Mouse (Mus musculus) forebrain, embryonic 13.5 days (tissue): ENCODE results near the gene Lonp2. TPM values are rescaled to one million over a fixed set of nuclear protein-coding genes. Genes with fewer than 3 reads are reported as not detected.

ENCODE experiments used
- ATAC-seq: fragments of 200-750 bp; cut with Nextera tagmentation; 2 replicates; pipeline ENCODE4 v1.8.0; 2017
- H3K27ac ChIP-seq: fragments of 300-500 bp; sonication (generic); 2 replicates; pipeline ENCODE4 v1.5.1; 2015; ENCODE audit warnings: inconsistent platforms, mild to moderate bottlenecking, moderate library complexity
- H3K27me3 ChIP-seq: fragments of 300-500 bp; sonication (generic); 2 replicates; pipeline ENCODE4 v1.6.1; 2015; ENCODE audit warnings: mild to moderate bottlenecking, inconsistent platforms
- H3K36me3 ChIP-seq: fragments of 300-500 bp; sonication (generic); 2 replicates; pipeline ENCODE4 v1.6.1; 2015; ENCODE audit warnings: mild to moderate bottlenecking, inconsistent platforms; ENCODE audit not compliant: poor library complexity, severe bottlenecking
- H3K4me1 ChIP-seq: fragments of 300-500 bp; sonication (generic); 2 replicates; pipeline ENCODE4 v1.6.1; 2015; ENCODE audit warnings: inconsistent platforms
- H3K4me2 ChIP-seq: fragments of 300-500 bp; sonication (generic); 2 replicates; pipeline ENCODE4 v1.6.1; 2015; ENCODE audit warnings: inconsistent platforms, mild to moderate bottlenecking, moderate library complexity
- H3K4me3 ChIP-seq: fragments of 300-500 bp; sonication (generic); 2 replicates; pipeline ENCODE4 v1.5.1; 2015; ENCODE audit warnings: mild to moderate bottlenecking, inconsistent platforms
- H3K9ac ChIP-seq: fragments of 300-500 bp; sonication (generic); 2 replicates; pipeline ENCODE4 v1.6.1; 2015; ENCODE audit warnings: mild to moderate bottlenecking, inconsistent platforms
- H3K9me3 ChIP-seq: fragments of 300-500 bp; sonication (generic); replicated peaks from 2 replicates; pipeline ENCODE4 v1.6.1; 2016; ENCODE audit warnings: inconsistent platforms
- WGBS: fragments of 180-500 bp; shearing (Covaris S2); methylation state at CpG from one replicate; pipeline ENCODE4 v1.1.7; 2015; 5-methylcytosine and 5-hydroxymethylcytosine counted together
- polyA plus RNA-seq: library from polyadenylated mRNA; unstranded; fragments of >200 nt; fragmentation: Nextera tagmentation; extraction: Ambion mirVana; gene quantifications from 2 replicates; pipeline ENCODE4 v1.2.1, GENCODE M21; 2015

The Lonp2 gene
- polyA plus RNA-seq, 1 experiment from 2014 or later: 74.2 TPM

GRCm38 (mm10) chr8:86630212-86630611 is 6.4 kb downstream of the Lonp2 start:
- WGBS: 89% methylated on average over 5 of the region's 5 CpGs
- Histone ChIP-seq H3K36me3 (peaks cover 17% of the 10 kb centered on the region), H3K27ac (no peak overlapping the region), H3K4me1 (peaks cover 13% of the 10 kb centered on the region), H3K27me3 (no peaks in the 10 kb centered on the region), H3K4me2 (no peak overlapping the region), H3K9ac (no peak overlapping the region), H3K4me3 (no peak overlapping the region), H3K9me3 (no peaks in the 10 kb centered on the region)
- ATAC-seq: no peak

- Histone ChIP-seq H3K27me3 (no peaks in the 10 kb centered on the region), H3K9me3 (no peaks in the 10 kb centered on the region), H3K4me1 (0 out of 2 replicates have a peak, but pooled peaks cover 4% of the 10 kb centered on the region), H3K4me2 (no peak overlapping the region), H3K4me3 (no peak overlapping the region), H3K9ac (no peak overlapping the region), H3K36me3 (peaks cover 27% of the 10 kb centered on the region), H3K27ac (no peak overlapping the region)
- no peak for ATAC-seq
- 92% methylated on average over 4 of the region's 4 CpGs for WGBS
Measured at GRCm38 (mm10) chr8:86631395-86631794, 7.6 kb downstream of the Lonp2 start.

- 86% methylated on average over 4 of the region's 4 CpGs for WGBS
- no peaks in the 10 kb centered on the region for H3K4me1 ChIP-seq
- no peak for ATAC-seq
Measured at GRCm38 (mm10) chr8:86637826-86638225, 14.0 kb downstream of the Lonp2 start.

GRCm38 (mm10) chr8:86638981-86639380 is 15.1 kb downstream of the Lonp2 start:
- H3K9ac ChIP-seq: no peak overlapping the region
- 0 out of 2 replicates have a peak, but pooled peaks cover 2% of the 10 kb centered on the region for H3K4me1 ChIP-seq
- ATAC-seq: no peak
- H3K4me3 ChIP-seq: no peak overlapping the region
- H3K27ac ChIP-seq: no peak overlapping the region
- 86% methylated on average over 4 of the region's 4 CpGs for WGBS
- no peaks in the 10 kb centered on the region for H3K9me3 ChIP-seq
- no peak overlapping the region for H3K4me2 ChIP-seq
- H3K27me3 ChIP-seq: no peaks in the 10 kb centered on the region
- peaks cover 65% of the 10 kb centered on the region for H3K36me3 ChIP-seq

More at GRCm38 (mm10) chr8:86637826-86638225, 14.0 kb downstream of the Lonp2 start:
- no peak overlapping the region for H3K9ac ChIP-seq
- H3K36me3 ChIP-seq: peaks cover 73% of the 10 kb centered on the region
- no peaks in the 10 kb centered on the region for H3K27me3 ChIP-seq
- no peak overlapping the region for H3K27ac ChIP-seq
- no peak overlapping the region for H3K4me2 ChIP-seq
- H3K9me3 ChIP-seq: no peaks in the 10 kb centered on the region
- H3K4me3 ChIP-seq: no peak overlapping the region

GRCm38 (mm10) chr8:86642682-86643081 is 18.8 kb downstream of the Lonp2 start:
- 0 out of 2 replicates have a peak, but pooled peaks cover 2% of the 10 kb centered on the region for H3K4me1 ChIP-seq
- H3K4me2 ChIP-seq: no peak overlapping the region
- peaks cover 40% of the 10 kb centered on the region for H3K36me3 ChIP-seq
- ATAC-seq: no peak
- H3K9me3 ChIP-seq: no peaks in the 10 kb centered on the region
- H3K27me3 ChIP-seq: no peaks in the 10 kb centered on the region
- no peak overlapping the region for H3K9ac ChIP-seq
- 82% methylated on average over 3 of the region's 3 CpGs for WGBS
- H3K4me3 ChIP-seq: no peak overlapping the region
- no peak overlapping the region for H3K27ac ChIP-seq

- 96% methylated on average over 4 of the region's 4 CpGs for WGBS
- Histone ChIP-seq H3K4me3 (no peak overlapping the region), H3K4me1 (0 out of 2 replicates have a peak, but pooled peaks cover 2% of the 10 kb centered on the region), H3K36me3 (peaks cover 22% of the 10 kb centered on the region), H3K27ac (no peak overlapping the region), H3K27me3 (no peaks in the 10 kb centered on the region), H3K9me3 (no peaks in the 10 kb centered on the region), H3K4me2 (no peak overlapping the region), H3K9ac (no peak overlapping the region)
- ATAC-seq: no peak
Measured at GRCm38 (mm10) chr8:86644661-86645060, 20.8 kb downstream of the Lonp2 start.

- Histone ChIP-seq H3K9ac (no peak overlapping the region), H3K4me3 (no peak overlapping the region), H3K27ac (no peak overlapping the region), H3K36me3 (peaks cover 9% of the 10 kb centered on the region), H3K27me3 (no peaks in the 10 kb centered on the region), H3K4me1 (peaks cover 14% of the 10 kb centered on the region), H3K4me2 (no peak overlapping the region), H3K9me3 (no peaks in the 10 kb centered on the region)
- ATAC-seq: no peak
- WGBS: 97% methylated on average over 3 of the region's 3 CpGs
Measured at GRCm38 (mm10) chr8:86647771-86648170, 23.9 kb downstream of the Lonp2 start.

GRCm38 (mm10) chr8:86651416-86651815 is 27.6 kb downstream of the Lonp2 start:
- no peaks in the 10 kb centered on the region for H3K27me3 ChIP-seq
- no peak overlapping the region for H3K4me2 ChIP-seq
- no peak overlapping the region for H3K4me3 ChIP-seq
- peaks cover 18% of the 10 kb centered on the region; the same call in 1 of the 2 replicates for H3K36me3 ChIP-seq
- no peaks in the 10 kb centered on the region for H3K9me3 ChIP-seq
- peaks cover 12% of the 10 kb centered on the region for H3K4me1 ChIP-seq
- 73% methylated on average over 5 of the region's 5 CpGs for WGBS
- H3K9ac ChIP-seq: no peak overlapping the region
- ATAC-seq: peak; percentile 75
- peak overlapping the region; percentile 32 for H3K27ac ChIP-seq

GRCm38 (mm10) chr8:86652546-86652945 is 28.7 kb downstream of the Lonp2 start:
- H3K4me1 ChIP-seq: peaks cover 12% of the 10 kb centered on the region
- no peaks in the 10 kb centered on the region for H3K27me3 ChIP-seq
- ATAC-seq: no peak
- H3K36me3 ChIP-seq: peaks cover 18% of the 10 kb centered on the region; the same call in 1 of the 2 replicates
- no peak overlapping the region for H3K4me2 ChIP-seq
- no peak overlapping the region for H3K9ac ChIP-seq
- 51% methylated on average over 2 of the region's 2 CpGs for WGBS
- no peak overlapping the region for H3K4me3 ChIP-seq
- no peaks in the 10 kb centered on the region for H3K9me3 ChIP-seq
- H3K27ac ChIP-seq: 0 out of 2 replicates have a peak overlapping the region, but pooled peaks have one; percentile 57

- 90% methylated on average over 1 of the region's 1 CpGs for WGBS
- peaks cover 25% of the 10 kb centered on the region for H3K36me3 ChIP-seq
- no peak overlapping the region for H3K27ac ChIP-seq
- H3K4me3 ChIP-seq: no peak overlapping the region
- H3K4me2 ChIP-seq: no peak overlapping the region
- H3K9me3 ChIP-seq: no peaks in the 10 kb centered on the region
- no peaks in the 10 kb centered on the region for H3K27me3 ChIP-seq
- H3K4me1 ChIP-seq: peaks cover 12% of the 10 kb centered on the region
- no peak overlapping the region for H3K9ac ChIP-seq
- no peak for ATAC-seq
Measured at GRCm38 (mm10) chr8:86654578-86654977, 30.7 kb downstream of the Lonp2 start.

GRCm38 (mm10) chr8:86668750-86669149 is 44.9 kb downstream of the Lonp2 start:
- no peaks in the 10 kb centered on the region for H3K9me3 ChIP-seq
- H3K4me1 ChIP-seq: no peaks in the 10 kb centered on the region
- no peak for ATAC-seq
- H3K27ac ChIP-seq: no peak overlapping the region
- no peak overlapping the region for H3K4me2 ChIP-seq
- peaks cover 36% of the 10 kb centered on the region for H3K36me3 ChIP-seq
- no peaks in the 10 kb centered on the region for H3K27me3 ChIP-seq
- no peak overlapping the region for H3K9ac ChIP-seq
- H3K4me3 ChIP-seq: no peak overlapping the region

- H3K27ac ChIP-seq: no peak overlapping the region
- WGBS: 56% methylated on average over 4 of the region's 4 CpGs
- H3K9ac ChIP-seq: no peak overlapping the region
- no peak overlapping the region for H3K4me2 ChIP-seq
- H3K36me3 ChIP-seq: peaks cover 39% of the 10 kb centered on the region
- no peaks in the 10 kb centered on the region for H3K27me3 ChIP-seq
- H3K4me3 ChIP-seq: no peak overlapping the region
- H3K9me3 ChIP-seq: no peaks in the 10 kb centered on the region
- no peaks in the 10 kb centered on the region for H3K4me1 ChIP-seq
- no peak for ATAC-seq
Measured at GRCm38 (mm10) chr8:86669259-86669658, 45.4 kb downstream of the Lonp2 start.

GRCm38 (mm10) chr8:86686629-86687028 is 62.8 kb downstream of the Lonp2 start:
- no peaks in the 10 kb centered on the region for H3K27me3 ChIP-seq
- 0 out of 2 replicates have a peak, but pooled peaks cover 3% of the 10 kb centered on the region for H3K36me3 ChIP-seq
- H3K9ac ChIP-seq: no peak overlapping the region
- H3K27ac ChIP-seq: no peak overlapping the region
- no peak overlapping the region for H3K4me2 ChIP-seq
- no peaks in the 10 kb centered on the region for H3K9me3 ChIP-seq
- 91% methylated on average over 3 of the region's 3 CpGs for WGBS
- no peak overlapping the region for H3K4me3 ChIP-seq
- peaks cover 6% of the 10 kb centered on the region; the same call in 1 of the 2 replicates for H3K4me1 ChIP-seq
- no peak for ATAC-seq
